Mouse (Mus musculus): ENCODE data around the gene Mylip. TPM values are rescaled to one million over a fixed set of nuclear protein-coding genes. Genes with fewer than 3 reads are reported as not detected.

The Mylip gene
- polyA plus RNA-seq, 1 experiment from 2014 or later = 2.3 TPM

DNA sequence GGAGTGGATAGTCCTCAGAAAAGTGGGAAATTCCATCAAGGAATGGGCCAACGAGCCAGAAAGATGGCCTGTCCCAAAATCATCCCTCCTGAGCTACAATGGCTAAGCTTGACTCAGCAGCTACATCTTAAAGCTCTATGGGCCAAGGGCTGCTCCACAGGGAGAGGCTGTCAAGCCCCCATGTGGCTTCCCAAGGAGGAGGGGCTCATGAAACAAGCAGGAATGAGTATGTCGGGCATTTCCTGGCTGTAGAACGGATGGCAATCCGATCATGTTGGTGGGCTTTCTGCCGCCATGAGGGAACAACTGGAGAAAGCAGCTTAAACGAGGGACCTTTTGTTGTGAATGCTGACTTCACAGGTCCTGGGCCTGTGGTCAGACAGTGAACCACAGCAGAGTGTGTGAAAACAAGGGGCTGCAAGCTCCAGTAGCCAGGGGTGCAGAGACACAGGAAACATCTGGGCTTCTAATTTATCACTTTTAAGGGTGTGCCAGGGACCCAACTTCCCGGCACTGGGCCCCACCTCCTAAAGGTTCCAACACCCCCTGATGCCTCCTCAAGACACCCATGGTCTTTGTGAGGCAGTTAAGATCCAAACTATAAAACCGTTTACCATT is 53.5 kb downstream of the Mylip start:
- H3K4me1 ChIP-seq = 0 out of 2 replicates have a peak, but pooled peaks cover 3% of the 10 kb centered on the region
- no peak overlapping the region for H3K4me2 ChIP-seq
- H3K36me3 ChIP-seq (ENCODE audit: poor library complexity, severe bottlenecking) = no peaks in the 10 kb centered on the region
- H3K9ac ChIP-seq = no peak overlapping the region
- H3K4me3 ChIP-seq = no peak overlapping the region
- no peaks in the 10 kb centered on the region for H3K27me3 ChIP-seq
- WGBS = 73% methylated on average over 8 of the region's 8 CpGs
- no peak for ATAC-seq
- no peak overlapping the region for H3K27ac ChIP-seq
- no peaks in the 10 kb centered on the region for H3K9me3 ChIP-seq (replicated peaks)

DNA sequence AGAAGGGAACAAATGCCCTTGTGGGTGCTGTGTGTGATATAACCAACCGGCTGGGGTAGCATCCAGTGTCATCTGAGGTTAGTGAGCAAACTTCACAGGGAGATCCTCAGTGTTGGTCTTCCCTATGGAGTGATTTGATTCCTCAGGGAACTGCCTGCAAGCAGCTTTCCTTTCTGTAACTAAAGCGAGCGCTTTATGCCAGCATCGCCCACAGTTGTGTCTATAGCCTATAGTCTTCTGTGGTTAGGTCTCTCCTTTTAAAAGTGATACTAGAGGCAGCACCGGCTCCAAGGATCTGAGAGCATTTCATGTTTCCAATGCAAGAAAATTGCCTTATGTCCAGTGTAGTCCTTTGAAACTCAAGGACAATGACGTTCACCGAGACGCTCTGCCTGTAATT is 54.7 kb downstream of the Mylip start:
- 63% methylated on average over 8 of the region's 8 CpGs for WGBS
- Histone ChIP-seq H3K27me3 (no peaks in the 10 kb centered on the region), H3K4me1 (0 out of 2 replicates have a peak, but pooled peaks cover 3% of the 10 kb centered on the region), H3K4me2 (no peak overlapping the region), H3K9ac (no peak overlapping the region), H3K36me3 (ENCODE audit: poor library complexity, severe bottlenecking) (no peaks in the 10 kb centered on the region), H3K27ac (no peak overlapping the region), H3K4me3 (no peak overlapping the region), H3K9me3 (replicated peaks) (no peaks in the 10 kb centered on the region)
- no peak for ATAC-seq

- no peaks in the 10 kb centered on the region for H3K9me3 ChIP-seq (replicated peaks)
- WGBS = 63% methylated on average over 9 of the region's 9 CpGs
Measured at GRCm38 (mm10) chr13:45444652-45445051, 55.1 kb downstream of the Mylip start.

GRCm38 (mm10) chr13:45446636-45447035 is 57.1 kb downstream of the Mylip start:
- 0 out of 2 replicates have a peak, but pooled peaks cover 3% of the 10 kb centered on the region for H3K4me1 ChIP-seq
- H3K9ac ChIP-seq = no peak overlapping the region
- whole genome bisulfite sequencing = 84% methylated on average over 1 of the region's 1 CpGs
- no peaks in the 10 kb centered on the region for H3K36me3 ChIP-seq (ENCODE audit: poor library complexity, severe bottlenecking)
- no peak overlapping the region for H3K27ac ChIP-seq
- no peaks in the 10 kb centered on the region for H3K27me3 ChIP-seq
- H3K9me3 ChIP-seq (replicated peaks) = no peaks in the 10 kb centered on the region
- ATAC-seq = no peak
- no peak overlapping the region for H3K4me3 ChIP-seq
- H3K4me2 ChIP-seq = no peak overlapping the region

More at GRCm38 (mm10) chr13:45444652-45445051, 55.1 kb downstream of the Mylip start:
- no peaks in the 10 kb centered on the region for H3K27me3 ChIP-seq
- H3K9ac ChIP-seq = no peak overlapping the region
- H3K27ac ChIP-seq = no peak overlapping the region
- no peak for ATAC-seq
- no peaks in the 10 kb centered on the region for H3K36me3 ChIP-seq (ENCODE audit: poor library complexity, severe bottlenecking)
- H3K4me1 ChIP-seq = 0 out of 2 replicates have a peak, but pooled peaks cover 3% of the 10 kb centered on the region
- H3K4me3 ChIP-seq = no peak overlapping the region
- no peak overlapping the region for H3K4me2 ChIP-seq

DNA sequence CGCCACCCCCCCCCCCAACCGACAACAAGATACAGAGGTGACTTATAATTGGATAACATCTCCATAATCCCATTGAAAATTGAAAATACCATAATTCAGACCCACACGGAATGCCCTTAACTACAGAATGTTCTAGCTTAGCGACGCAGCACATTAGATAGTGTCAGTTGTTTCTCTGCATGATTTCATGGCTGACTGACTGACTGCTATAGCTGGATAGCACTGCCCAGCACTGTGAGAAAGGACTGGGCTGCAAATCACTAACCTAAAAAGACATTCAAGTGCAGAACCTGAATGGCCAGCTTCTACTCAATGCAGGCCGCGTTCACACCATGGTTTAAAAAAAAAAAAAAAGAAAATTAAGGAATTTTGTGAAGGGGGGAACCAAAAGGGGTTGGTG is 62.9 kb downstream of the Mylip start:
- H3K4me2 ChIP-seq = no peak overlapping the region
- H3K9me3 ChIP-seq (replicated peaks) = no peaks in the 10 kb centered on the region
- H3K9ac ChIP-seq = no peak overlapping the region
- no peak overlapping the region for H3K27ac ChIP-seq
- peaks cover 21% of the 10 kb centered on the region for H3K4me1 ChIP-seq
- no peak overlapping the region for H3K4me3 ChIP-seq
- no peaks in the 10 kb centered on the region for H3K27me3 ChIP-seq
- no peak for ATAC-seq
- H3K36me3 ChIP-seq (ENCODE audit: poor library complexity, severe bottlenecking) = no peaks in the 10 kb centered on the region
- WGBS = 74% methylated on average over 7 of the region's 7 CpGs

- Histone ChIP-seq H3K27me3 (no peaks in the 10 kb centered on the region), H3K27ac (no peak overlapping the region), H3K36me3 (ENCODE audit: poor library complexity, severe bottlenecking) (no peaks in the 10 kb centered on the region), H3K4me2 (no peak overlapping the region), H3K4me1 (peaks cover 21% of the 10 kb centered on the region), H3K9ac (no peak overlapping the region), H3K9me3 (replicated peaks) (no peaks in the 10 kb centered on the region), H3K4me3 (no peak overlapping the region)
- 75% methylated on average over 9 of the region's 9 CpGs for WGBS
- ATAC-seq = no peak
Measured at GRCm38 (mm10) chr13:45453033-45453432, 63.5 kb downstream of the Mylip start.

- no peak for ATAC-seq
- no peak overlapping the region for H3K4me2 ChIP-seq
- H3K27ac ChIP-seq = no peak overlapping the region
Measured at GRCm38 (mm10) chr13:45454044-45454443, 64.5 kb downstream of the Mylip start.

DNA sequence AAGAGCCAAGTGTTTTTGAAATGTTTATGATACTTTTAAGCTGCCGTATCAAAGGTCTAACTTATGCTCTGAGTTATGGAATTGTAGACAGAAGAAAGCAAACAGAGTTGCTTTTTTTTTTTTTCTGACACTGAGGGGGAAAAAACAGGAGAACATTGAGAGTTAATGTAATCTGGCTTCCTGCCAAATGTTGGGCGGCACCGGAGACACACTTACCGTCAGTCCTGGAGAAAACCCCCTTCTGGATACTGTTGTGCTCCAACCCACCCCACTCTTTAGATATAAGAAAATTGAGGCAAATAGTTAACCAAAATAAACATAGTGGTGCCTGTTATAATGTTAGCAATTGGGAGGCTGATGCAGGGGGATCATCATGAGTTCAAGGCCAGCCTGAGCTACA is 65.1 kb downstream of the Mylip start:
- no peak for ATAC-seq
- 12% methylated on average over 4 of the region's 4 CpGs for WGBS
- Histone ChIP-seq H3K36me3 (ENCODE audit: poor library complexity, severe bottlenecking) (no peaks in the 10 kb centered on the region), H3K27me3 (no peaks in the 10 kb centered on the region), H3K9me3 (replicated peaks) (no peaks in the 10 kb centered on the region), H3K4me2 (peak overlapping the region; percentile 31; the same call in 1 of the 2 replicates), H3K4me1 (peaks cover 21% of the 10 kb centered on the region), H3K27ac (no peak overlapping the region), H3K4me3 (no peak overlapping the region), H3K9ac (no peak overlapping the region)

More at GRCm38 (mm10) chr13:45454044-45454443, 64.5 kb downstream of the Mylip start:
- Histone ChIP-seq H3K9me3 (replicated peaks) (no peaks in the 10 kb centered on the region), H3K4me3 (no peak overlapping the region), H3K4me1 (peaks cover 21% of the 10 kb centered on the region), H3K27me3 (no peaks in the 10 kb centered on the region), H3K9ac (no peak overlapping the region), H3K36me3 (ENCODE audit: poor library complexity, severe bottlenecking) (no peaks in the 10 kb centered on the region)
- 72% methylated on average over 1 of the region's 1 CpGs for WGBS

GRCm38 (mm10) chr13:45455108-45455861 is 65.7 kb downstream of the Mylip start:
- peaks cover 21% of the 10 kb centered on the region for H3K4me1 ChIP-seq
- H3K27me3 ChIP-seq = no peaks in the 10 kb centered on the region
- ATAC-seq = no peak
- H3K27ac ChIP-seq = no peak overlapping the region
- H3K36me3 ChIP-seq (ENCODE audit: poor library complexity, severe bottlenecking) = no peaks in the 10 kb centered on the region
- no peak overlapping the region for H3K4me3 ChIP-seq
- WGBS = 25% methylated on average over 15 of the region's 15 CpGs
- no peaks in the 10 kb centered on the region for H3K9me3 ChIP-seq (replicated peaks)
- H3K9ac ChIP-seq = no peak overlapping the region
- H3K4me2 ChIP-seq = peak overlapping the region; percentile 31; the same call in 1 of the 2 replicates

DNA sequence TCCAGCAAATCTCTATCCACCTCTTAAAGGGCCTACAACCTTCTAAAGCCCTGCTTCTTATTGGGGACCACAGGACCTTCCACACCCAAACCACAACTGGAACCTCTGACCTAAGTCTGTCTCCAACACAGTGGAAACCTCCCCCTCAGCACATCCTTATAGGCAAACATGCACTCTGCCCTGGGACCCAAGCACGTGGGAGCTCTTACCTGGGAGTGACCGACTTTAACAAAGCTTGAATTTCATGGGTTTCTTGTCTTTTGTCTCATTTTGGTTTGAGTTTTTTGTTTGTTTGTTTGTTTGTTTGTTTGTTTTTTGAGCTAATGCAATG is 66.3 kb downstream of the Mylip start:
- Histone ChIP-seq H3K4me1 (peaks cover 21% of the 10 kb centered on the region), H3K9me3 (replicated peaks) (no peaks in the 10 kb centered on the region), H3K4me3 (no peak overlapping the region), H3K27me3 (no peaks in the 10 kb centered on the region), H3K36me3 (ENCODE audit: poor library complexity, severe bottlenecking) (no peaks in the 10 kb centered on the region), H3K4me2 (no peak overlapping the region), H3K9ac (no peak overlapping the region), H3K27ac (no peak overlapping the region)
- 76% methylated on average over 2 of the region's 2 CpGs for WGBS
- ATAC-seq = no peak

GRCm38 (mm10) chr13:45457459-45457858 is 67.9 kb downstream of the Mylip start:
- Histone ChIP-seq H3K27ac (no peak overlapping the region), H3K27me3 (no peaks in the 10 kb centered on the region), H3K4me1 (peaks cover 21% of the 10 kb centered on the region), H3K9ac (no peak overlapping the region), H3K36me3 (ENCODE audit: poor library complexity, severe bottlenecking) (no peaks in the 10 kb centered on the region), H3K4me3 (no peak overlapping the region), H3K4me2 (no peak overlapping the region), H3K9me3 (replicated peaks) (no peaks in the 10 kb centered on the region)
- 80% methylated on average over 7 of the region's 7 CpGs for WGBS
- ATAC-seq = no peak

DNA sequence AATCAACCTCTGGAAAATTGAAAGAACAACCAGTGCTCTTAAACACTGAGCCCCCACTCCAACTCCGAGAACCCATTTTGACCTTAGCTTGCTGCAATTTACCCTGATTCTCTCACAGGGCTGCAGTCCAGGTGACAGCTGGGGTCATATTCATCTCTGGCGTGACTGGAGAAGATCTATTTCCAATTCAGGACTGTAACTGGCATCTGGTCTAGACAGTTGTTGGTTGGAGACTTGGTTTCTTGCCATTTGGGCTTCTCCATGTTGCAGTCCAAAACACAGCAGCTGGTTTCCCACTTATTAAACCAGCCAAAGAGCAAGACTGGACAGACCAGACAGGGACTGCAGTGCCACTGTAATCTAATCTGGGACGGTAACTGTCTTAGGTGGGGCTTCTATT is 70.6 kb downstream of the Mylip start:
- H3K4me1 ChIP-seq = peaks cover 8% of the 10 kb centered on the region
- H3K36me3 ChIP-seq (ENCODE audit: poor library complexity, severe bottlenecking) = no peaks in the 10 kb centered on the region
- H3K9ac ChIP-seq = no peak overlapping the region
- H3K27me3 ChIP-seq = no peaks in the 10 kb centered on the region
- H3K4me2 ChIP-seq = no peak overlapping the region
- WGBS = 89% methylated on average over 3 of the region's 3 CpGs
- H3K27ac ChIP-seq = no peak overlapping the region
- H3K4me3 ChIP-seq = no peak overlapping the region
- no peak for ATAC-seq
- no peaks in the 10 kb centered on the region for H3K9me3 ChIP-seq (replicated peaks)
